Mouse (Mus musculus) ES-Bruce4 (cell line): ENCODE measurements around the gene Ddx19b.

Experiments used
- CTCF ChIP-seq: IDR thresholded peaks from one replicate; pipeline ENCODE4 v1.8.1; 2011; ENCODE audit warnings: low read depth, low read length
- POLR2A ChIP-seq: IDR thresholded peaks from one replicate; pipeline ENCODE4 v1.8.1; 2011; ENCODE audit warnings: low read length; ENCODE audit not compliant: insufficient read depth

DNA sequence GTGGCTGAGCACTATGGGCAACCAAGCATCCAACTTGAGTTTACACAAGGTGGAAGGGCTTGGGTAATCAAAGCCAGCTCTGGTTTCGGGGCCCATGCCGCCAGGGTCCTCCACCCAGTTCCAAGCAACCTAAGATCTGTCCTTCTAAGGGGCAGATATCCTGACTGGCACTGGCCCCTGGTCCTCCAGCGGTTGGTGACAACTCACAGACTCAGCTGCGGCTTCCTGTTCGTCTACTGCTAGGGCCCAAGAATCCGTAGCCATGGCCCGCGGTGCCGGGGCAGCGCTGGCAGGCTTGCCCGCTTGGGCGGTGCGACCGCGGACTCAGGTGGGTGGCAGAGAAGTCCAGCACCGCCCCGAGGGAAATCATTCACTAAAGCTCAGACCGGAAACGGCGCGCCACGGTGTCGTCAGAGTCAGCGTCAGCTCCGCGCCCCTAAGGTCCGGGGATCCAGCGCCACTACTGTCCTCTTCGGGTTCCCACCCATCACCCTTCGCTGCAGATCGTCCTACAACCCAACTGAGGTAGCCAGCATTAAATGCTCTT lies 4.1 kb downstream of the Ddx19b start:
- TF ChIP-seq POLR2A = no peak
- TF ChIP-seq CTCF = no peak
